Mouse (Mus musculus) thymus, adult 18-20 months (tissue): ENCODE measurements at regions not wholly inside any gene's neighbourhood (a gene's known extent, or its start where the extent isn't known, plus 50 kb on each side); places are given as distances from the start of the nearest gene placed in this dataset.

Experiments used
- DNase-seq, 2 experiments: peaks; one replicate each; pipeline ENCODE4 v3.0.0; 2022; ENCODE audit warnings: mixed read lengths in 2 of 2

DNA sequence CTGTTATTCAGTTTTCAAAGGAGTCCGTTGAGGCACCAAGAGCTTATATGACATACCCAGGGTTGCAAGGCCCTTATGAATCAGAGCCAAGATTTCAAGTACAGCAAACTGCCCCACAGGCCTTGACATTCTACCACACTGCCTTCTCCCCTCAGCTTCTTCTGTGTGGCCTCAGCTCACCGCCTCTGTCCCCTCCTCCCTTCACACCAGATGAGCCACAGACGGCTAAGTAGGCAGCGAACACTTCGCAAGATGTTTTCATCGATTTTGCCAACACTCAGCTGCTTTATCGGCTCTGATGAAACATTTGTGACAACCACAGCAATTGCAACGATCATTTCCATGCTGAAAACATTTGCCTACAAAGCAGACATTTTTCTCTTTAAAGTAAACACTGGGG, 556.7 kb downstream of the Insc start:
- no peak for DNase-seq

GRCm38 (mm10) chr7:115308377-115308776, 564.9 kb downstream of the Insc start:
- no peak for DNase-seq

GRCm38 (mm10) chr7:115310400-115311225, 567.1 kb downstream of the Insc start:
- no peak for DNase-seq

DNA sequence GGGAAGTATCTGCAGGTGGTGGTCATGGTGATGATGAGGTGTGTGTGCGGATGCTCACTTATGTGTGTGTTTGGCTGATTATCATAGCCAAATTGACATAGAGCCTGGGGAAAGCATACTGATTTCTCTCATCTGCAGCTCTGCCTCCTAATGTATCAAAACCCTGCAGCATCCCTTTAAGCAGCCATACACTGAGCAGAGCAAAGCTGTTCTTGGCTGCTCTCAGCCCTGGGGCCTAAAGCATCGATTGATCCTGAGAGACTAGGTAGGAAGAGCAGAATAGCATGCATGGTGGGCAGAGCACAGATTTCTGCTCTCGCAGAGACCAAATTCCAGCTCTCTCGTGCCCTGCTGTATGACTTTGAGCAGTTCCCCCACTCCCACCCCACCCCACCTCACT, 576.0 kb downstream of the Insc start:
- DNase-seq, result no peak

DNA sequence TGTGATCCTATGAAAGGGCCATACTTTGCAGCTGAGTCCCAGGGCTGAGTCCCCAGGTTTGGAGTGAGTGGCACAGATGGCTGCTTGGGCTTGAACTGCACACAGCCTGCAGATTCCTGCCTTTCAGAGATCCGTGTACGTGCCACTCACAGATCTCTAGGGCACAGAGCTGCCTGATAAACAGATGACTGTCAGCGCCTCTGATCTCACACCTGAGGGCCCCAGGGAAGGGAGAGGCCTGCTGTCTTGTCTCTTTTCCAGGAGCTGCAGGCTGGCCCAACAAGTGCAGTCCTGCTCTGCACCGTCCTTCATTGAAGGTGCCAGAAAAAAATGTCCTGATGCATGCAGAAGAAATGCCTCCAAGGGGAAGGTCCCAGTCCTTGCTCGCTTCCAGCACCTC, 579.5 kb downstream of the Insc start:
- DNase-seq, result no peak

DNA sequence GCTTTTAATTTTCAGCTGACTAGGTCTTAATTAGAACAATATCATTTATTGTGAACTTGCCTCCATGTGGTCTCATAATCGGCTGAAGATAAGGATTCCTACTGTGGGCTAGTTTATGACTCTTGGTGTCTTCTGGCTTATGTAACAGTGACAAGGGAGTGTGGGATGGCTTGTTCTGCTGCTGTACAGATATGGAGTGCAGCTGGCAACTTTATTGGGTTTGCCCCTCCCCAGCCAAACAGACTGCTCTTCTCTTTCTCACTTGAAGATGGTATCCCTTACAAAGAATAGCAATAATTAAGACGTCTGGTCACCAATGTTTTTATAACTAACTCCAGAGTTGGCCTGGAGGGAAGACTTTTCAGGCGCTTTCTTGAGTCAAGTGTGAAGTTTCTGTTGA, 584.8 kb downstream of the Insc start:
- DNase-seq, result no peak

DNA sequence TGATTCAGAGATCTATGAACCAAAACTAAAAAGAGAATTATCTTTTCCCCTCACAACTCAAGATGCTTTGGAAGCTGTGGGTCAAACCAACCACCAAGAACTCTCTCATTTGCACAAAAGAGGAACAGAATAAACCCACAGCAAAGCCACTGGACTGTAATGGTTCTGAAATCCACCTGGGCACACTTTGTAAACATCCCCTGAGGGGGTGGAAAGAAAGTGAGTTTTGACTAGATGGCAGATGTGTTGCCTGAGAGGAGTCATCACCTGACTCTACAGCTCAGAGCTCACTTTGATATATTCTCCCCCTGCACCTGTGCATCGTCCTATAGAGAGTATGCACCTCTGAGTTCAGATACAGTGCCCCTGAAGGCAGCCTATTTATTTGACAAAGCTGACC, 588.2 kb downstream of the Insc start:
- no peak for DNase-seq

GRCm38 (mm10) chr7:115333046-115333577, 589.6 kb downstream of the Insc start:
- no peak for DNase-seq

GRCm38 (mm10) chr7:115335051-115335450, 591.6 kb downstream of the Insc start:
- DNase-seq, result no peak

GRCm38 (mm10) chr7:115340155-115340554, 596.7 kb downstream of the Insc start:
- no peak for DNase-seq

DNA sequence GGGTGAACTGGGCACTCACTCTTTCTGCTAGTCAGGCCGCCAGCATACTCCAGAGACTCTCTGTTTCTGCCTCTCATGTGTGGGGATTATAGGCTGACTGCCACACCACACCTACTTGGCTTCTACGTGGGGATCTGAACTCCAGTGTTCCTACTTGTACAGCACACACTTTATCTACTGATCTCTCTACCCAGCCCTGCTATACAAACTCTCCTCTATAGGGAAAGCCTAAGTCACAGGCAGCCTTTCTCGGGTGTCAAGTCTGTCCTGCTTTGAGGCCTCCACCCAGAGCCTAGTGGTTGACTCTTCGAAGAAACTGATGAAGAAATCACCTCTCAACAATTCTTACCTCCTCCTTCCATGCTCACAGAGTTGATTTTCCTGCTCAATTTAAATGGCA, 597.5 kb downstream of the Insc start:
- DNase-seq, result no peak

DNA sequence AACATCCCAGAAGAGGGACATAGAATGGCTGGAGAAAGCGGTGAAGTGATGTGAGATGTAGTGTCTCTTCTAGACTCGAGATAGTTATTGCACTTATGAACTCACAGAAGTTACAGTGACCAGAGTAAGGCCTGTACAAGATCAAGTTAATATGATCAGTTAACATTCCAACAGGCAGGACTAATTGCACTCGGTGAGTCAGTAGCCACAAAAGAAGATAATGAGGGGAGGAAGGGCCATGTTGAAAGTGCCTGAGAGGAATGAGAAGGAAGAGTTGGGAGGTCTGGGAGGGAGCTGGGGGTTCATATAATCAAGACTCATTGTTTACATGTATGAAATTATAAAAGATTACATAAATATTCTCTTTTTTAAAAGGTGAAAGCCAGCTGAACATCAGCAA, 602.3 kb downstream of the Insc start:
- DNase-seq, result no peak

- no peak for DNase-seq
Observed at GRCm38 (mm10) chr7:115358711-115359110, 615.2 kb downstream of the Insc start.

DNA sequence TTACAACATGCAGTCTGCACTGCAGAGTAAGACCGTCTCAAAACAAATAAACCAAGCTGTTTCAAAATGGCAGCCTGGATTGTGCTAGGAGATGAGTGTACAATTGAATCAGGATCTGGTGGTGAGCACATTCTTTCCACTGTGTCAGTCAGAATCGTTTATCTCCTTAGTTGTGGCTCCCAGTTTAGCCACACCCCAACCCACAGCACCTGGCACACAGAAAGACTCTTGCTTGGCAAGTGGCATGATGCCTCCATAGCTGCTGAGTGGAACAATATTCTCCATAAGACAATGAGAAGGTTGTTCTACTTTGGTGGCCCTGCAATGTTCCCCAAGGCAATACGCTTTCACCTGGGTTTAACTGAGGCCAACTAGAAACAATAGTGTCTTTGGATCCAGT, 616.6 kb downstream of the Insc start:
- peak in 1 of 2 experiments; percentile 42 for DNase-seq

- no peak for DNase-seq
Observed at GRCm38 (mm10) chr7:115362117-115362516, 618.6 kb downstream of the Insc start.

- peak; percentile 12 to 31 for DNase-seq
Observed at GRCm38 (mm10) chr7:115366910-115367309, 623.4 kb downstream of the Insc start.

- DNase-seq, result no peak
Observed at GRCm38 (mm10) chr7:115371143-115371542, 627.6 kb downstream of the Insc start.

GRCm38 (mm10) chr7:115372921-115373320, 629.4 kb downstream of the Insc start:
- no peak for DNase-seq

- DNase-seq, result no peak
Observed at GRCm38 (mm10) chr7:115373781-115374533, 630.5 kb downstream of the Insc start.

DNA sequence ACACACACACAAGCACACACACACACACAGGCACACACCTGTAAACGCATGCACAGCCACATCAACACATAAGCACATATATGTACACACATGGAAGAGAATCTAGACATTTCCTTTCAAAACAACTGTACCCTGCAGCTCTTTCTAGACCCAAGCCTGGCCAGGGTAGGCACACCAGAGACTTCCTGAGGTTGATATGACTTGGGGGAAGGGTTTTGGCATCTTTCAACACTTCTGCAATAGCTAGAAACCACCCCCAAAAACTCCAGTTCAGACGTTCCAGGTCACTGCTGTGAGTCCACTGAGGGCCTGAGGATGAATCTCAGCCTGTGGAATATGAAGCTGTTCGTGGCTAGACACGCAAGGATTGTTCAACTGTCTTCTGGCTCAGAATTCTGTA, 632.6 kb downstream of the Insc start:
- DNase-seq, result no peak

DNA sequence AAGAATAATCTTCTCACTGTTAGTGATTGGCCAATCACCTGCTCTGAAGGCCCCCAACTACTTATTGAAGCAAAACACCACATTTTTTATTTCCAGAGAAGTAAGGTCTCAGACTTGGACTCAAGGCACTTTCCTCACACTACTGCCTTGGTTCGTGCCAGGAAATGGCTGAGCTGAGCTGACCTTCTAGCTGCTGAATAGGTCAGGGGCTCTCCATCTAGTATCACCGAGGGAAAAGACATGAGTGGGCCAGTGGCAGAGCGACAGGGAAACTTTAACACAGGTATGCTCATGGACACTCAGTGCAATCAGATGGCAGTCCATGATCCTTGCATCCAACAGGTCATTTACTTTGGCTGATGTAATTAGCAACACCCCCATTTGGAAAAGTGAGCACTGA, 635.3 kb downstream of the Insc start:
- DNase-seq, result no peak

DNA sequence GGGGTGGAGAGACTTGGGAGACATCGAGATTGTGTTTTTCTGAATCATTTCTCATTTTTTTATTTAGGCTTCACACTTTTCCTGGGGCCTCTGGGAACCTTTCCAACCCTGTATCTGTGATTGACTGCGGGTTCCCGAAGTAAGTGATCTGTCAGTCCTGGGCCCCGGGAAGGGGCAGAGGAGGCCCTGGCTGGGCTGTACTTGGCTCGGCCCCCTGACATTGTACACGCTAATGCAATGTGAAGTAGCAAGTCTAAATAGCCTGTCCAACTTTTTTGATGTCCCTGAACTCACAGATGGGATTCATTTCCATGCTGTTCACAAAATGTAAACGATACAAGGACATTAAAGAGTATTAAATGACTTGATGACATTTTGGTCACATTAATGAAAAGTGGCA, 636.1 kb downstream of the Insc start:
- no peak for DNase-seq

GRCm38 (mm10) chr7:115380989-115381610, 637.6 kb downstream of the Insc start:
- no peak for DNase-seq

- DNase-seq, result no peak
Observed at GRCm38 (mm10) chr7:115382876-115383275, 639.4 kb downstream of the Insc start.
